ENCODE assay signal across 12 mouse cellular contexts in genomic region chr4:57688131-57688530, GRCm38 (mm10).
"Had no signal": no experiment of that assay in that cellular context is flagged by ENCODE, and none has a peak within 500 bp of the region (broad histone marks: within the 10 kb centered on the region; RNA-seq: fewer than 3 reads in every experiment).

No protein-coding gene starts in this region.

- H3K27ac ChIP-seq: kidney, embryonic 15.5 days; limb, embryonic 13.5 days; liver, embryonic 15.5 days; lung, embryonic 15.5 days; midbrain, embryonic 10.5 days; neural tube, embryonic 15.5 days had no signal

- DNase-seq: kidney, adult 2 months; kidney, postnatal 14 days; right cerebral cortex, postnatal 25 days; thymus, postnatal 36 days had no signal

- H3K4me3 ChIP-seq: kidney, embryonic 15.5 days; limb, embryonic 13.5 days; liver, embryonic 15.5 days; lung, embryonic 15.5 days; midbrain, embryonic 10.5 days; myocyte; neural tube, embryonic 15.5 days had no signal

- H3K4me2 ChIP-seq: kidney, embryonic 15.5 days; limb, embryonic 13.5 days; liver, embryonic 11.5 days; liver, embryonic 15.5 days; lung, embryonic 15.5 days; neural tube, embryonic 15.5 days had no signal

- H3K9me3 ChIP-seq: kidney, embryonic 15.5 days; limb, embryonic 13.5 days; liver, embryonic 15.5 days; lung, embryonic 15.5 days; midbrain, embryonic 10.5 days; neural tube, embryonic 15.5 days had no signal

- H3K9ac ChIP-seq: kidney, embryonic 15.5 days; limb, embryonic 13.5 days; liver, embryonic 15.5 days; lung, embryonic 15.5 days; neural tube, embryonic 15.5 days had no signal

- H3K27me3 ChIP-seq: kidney, embryonic 15.5 days; limb, embryonic 13.5 days; liver, embryonic 15.5 days; lung, embryonic 15.5 days; neural tube, embryonic 15.5 days had no signal

- H3K36me3 ChIP-seq: kidney, embryonic 15.5 days; liver, embryonic 15.5 days; midbrain, embryonic 10.5 days; neural tube, embryonic 15.5 days had no signal

- H3K4me1 ChIP-seq: liver, embryonic 15.5 days; lung, embryonic 15.5 days; neural tube, embryonic 15.5 days had no signal
